Mouse (Mus musculus) forelimb bud, embryonic 11.5 days (tissue): ENCODE data around the gene Gng4.
"Not testable (repeated sequence)": the region's sequence is repeated elsewhere in the genome, so short reads cannot be mapped to it uniquely, and the experiment has no call there.

Source experiments
- DNase-seq: peaks from one replicate; pipeline ENCODE4 v3.0.0-alpha.2; 2012; ENCODE audit warnings: low read depth, low spot score

Gng4 gene

DNA sequence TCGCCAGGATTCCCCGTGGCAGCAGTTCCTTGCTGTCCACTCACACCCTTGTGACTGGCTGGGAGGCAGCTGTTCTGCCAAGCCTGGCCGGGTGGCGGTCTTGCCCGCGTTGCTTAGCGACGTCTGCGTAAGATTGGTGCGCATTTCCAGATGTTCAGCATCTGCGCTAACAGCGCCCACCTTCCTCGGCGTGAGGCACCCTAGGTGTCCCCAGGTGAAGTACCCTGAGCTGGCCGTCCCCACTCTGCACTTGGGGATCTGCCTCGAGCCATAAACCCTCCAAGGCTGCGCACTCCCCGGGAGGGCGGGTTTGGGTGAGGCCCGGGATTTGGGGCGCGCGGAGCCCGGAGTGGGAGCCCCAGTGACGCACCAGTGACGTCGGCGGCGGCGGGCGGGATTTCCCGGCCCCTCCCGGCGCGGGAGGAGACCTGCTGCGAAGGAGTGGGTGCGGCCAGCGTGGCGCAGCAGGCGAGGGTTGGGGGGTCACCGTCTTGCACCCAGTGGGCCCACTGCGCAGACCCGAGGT lies at the start of gene Gng4:
Gene Gng4 (plus strand): TSS at position 166 of the 526 bp plus-strand sequence.
- peak; percentile 63 for DNase-seq

DNA sequence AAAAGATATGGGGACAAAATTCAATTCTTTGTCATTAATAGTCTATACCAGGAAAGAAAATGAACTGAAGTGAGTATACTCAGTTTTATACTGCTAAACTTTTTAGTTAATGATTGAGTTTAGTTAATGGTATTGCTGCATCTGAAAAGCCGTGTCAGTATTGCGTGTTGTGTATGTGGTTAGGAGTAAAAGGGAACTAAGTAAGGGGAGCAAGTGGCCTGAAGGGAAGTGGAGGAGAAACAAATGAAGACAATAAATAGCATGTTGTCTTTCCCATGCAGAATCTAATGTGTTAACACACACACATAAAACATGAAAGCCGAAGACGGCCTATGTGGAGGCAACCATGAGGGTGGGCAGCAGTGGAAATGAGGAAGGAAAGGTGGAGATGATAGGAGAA lies 44.6 kb upstream of the Gng4 start:
- no peak for DNase-seq

DNA sequence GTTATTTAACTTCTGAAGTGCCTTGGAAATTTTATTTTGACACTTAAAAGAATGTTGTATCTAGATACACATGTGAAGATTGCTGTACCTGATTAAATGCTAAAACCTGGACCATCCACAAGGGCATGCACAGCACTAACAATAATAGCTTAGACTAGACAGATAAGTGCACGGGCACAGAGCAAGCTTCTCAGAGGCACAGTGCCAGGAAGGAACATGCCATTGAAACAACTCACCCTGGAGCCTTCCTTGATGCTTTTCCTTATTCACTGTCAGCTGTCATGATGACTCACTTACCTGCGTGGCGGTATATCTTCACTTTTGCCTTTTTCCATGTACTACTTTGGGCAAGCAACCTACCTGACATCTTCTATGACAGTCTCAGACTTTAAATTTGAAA lies 37.9 kb upstream of the Gng4 start:
- no peak for DNase-seq

DNA sequence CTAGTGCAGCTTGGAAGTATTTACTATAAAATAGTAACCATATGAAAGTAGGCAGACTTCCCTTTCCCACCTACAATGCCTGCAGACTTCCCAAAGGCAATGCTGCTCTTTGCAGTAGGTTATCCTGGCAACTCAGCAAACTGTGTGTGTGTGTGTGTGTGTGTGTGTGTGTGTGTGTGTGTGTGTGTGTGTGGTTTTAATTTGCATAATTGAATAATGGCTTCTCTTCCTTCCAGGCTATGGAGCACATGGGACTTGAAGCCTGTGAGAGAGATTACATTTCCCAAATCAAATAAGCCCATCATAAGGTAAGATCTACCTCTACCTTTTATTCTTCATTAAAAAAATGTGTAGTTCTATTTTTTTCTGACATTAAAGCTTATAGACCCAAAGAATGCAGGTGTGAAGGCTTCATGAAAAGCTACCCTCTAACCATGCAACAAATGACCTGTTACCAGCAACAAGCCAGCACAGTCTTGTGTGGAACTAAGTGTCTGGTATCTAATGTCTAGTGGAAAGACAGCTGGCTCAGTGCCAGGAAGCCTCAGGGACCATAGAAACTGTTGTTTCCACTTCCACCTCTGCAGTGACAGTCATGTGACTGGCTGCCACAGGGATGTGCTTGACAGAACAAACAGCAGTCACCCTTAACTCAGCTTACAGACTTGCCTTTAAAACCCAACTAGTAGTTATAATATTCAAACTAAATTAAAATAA lies 7.9 kb upstream of the Gng4 start:
- no peak for DNase-seq

DNA sequence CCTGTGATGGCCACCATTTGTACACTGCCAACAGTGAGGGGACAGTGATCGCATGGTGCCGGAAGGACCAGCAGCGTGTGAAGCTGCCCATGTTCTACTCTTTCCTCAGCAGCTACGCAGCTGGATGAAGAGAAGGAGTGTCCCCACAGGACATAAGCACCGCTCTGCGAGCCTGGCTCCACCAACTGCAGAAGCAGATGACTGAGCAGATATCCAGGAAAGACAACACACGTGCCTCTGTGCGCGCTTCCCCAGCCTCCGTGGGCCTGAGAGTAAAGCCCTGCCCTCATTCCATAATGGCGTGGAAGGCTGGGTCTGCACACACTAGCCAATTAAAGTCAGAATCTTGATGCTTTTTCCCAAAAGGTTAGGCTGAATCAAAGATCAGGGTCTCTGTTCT lies 6.8 kb upstream of the Gng4 start:
- no peak for DNase-seq

DNA sequence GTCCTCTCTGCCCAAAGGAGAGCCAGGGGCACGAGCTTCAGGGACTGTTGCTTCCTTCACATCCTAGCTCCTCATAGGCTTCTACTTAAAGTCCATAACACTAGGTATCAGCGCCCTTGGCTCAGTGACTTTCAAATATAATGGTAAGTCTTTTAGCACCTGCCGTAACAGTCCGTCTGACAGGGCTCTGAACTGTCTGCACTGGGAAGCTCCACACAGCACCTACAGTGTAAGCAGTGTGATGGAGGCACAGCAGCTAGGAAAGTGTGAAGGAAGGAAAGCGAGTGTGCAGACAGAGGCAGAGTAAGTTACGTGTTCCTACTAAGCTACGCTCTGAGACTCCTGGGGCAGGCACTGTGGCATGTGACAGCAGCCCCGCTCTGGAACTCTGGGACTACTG lies 6.2 kb upstream of the Gng4 start:
- no peak for DNase-seq

DNA sequence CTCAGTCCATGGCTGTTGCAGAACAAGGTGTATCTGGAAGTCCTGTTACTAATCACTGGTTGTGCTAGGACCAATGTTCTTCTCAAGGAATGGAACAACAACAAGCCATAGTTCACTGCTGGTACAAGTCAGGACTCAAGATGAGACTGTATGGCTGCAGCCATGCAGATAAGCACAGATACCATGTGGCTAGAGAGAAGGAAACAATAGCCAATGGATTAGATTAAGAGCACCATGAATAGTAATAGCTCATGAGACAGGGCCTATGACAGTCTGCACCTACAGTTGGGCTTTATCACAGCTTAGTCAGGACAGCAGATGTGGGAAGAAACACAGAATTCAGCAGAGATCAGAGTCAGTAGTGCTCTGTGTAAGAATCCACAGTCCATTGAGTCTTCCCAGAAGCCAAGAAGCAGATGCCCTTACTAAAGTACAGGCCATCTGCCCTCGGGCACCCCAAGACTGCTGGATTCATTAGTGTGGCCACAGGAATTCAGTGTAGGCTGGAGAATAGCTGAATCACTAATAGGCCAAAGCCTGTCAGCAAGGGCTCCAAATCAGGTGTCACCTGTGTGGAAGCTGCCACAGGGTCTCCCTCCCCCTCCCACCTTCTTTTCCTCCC lies 4.9 kb upstream of the Gng4 start:
- DNase-seq, result no peak

DNA sequence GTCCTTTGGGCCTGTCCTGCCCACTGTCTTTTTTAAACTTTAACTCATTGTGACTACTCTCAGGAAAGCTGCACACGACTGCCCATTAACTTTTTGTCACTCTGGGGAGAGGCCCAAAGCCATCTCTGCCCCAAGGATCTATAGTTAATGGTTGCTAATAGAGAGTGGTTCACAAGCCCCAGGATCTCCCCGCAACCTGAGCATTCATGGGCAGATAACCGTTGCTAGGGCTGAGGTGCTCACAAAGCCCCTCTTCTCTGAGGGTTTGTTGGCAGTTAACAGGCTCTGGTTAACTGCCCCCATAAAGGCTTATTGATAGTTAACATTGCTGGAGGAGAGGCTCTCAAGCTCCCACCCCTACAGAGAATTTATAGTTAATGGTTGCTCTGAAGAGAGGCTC lies 3.6 kb upstream of the Gng4 start:
- DNase-seq, result peak; percentile 39

DNA sequence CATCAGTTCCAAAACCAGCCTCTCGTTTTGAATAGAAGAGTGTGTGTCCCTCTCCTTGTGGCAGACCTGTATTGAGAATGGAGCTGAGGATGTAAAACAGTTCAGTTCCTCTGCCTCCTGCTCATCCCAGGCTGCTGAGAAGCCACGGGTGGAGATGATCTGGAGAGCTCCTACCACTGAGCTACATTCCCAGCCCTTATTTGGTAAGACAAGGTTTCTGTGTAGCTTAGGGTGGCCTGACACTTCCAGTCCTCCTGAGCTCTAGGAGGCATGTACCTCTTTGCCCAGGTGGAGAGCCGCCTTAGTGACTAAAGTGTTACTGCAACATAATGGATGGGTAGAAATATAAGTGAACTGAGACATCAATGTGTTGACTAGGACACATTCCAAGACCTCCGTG lies 2.8 kb upstream of the Gng4 start:
- DNase-seq, result no peak

DNA sequence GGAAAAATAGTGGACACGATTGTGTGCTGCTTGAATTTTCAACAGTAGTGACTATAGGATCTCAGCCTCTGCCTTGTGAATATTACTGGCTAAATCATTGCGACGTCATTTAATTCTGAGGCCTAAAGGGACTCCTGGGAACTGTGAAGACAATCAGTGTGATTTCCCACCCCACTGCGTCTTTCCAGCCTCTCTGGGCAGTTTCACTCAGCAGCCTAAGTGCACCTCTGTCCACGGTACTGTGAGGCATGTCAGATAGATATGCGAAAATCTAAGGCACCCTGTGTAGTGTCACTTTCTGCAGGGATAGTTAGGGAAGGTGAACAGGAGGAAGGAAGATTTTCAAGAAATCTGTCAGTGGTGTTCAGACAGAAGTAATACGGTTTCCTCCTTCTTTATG lies 563 bp upstream of the Gng4 start:
- DNase-seq, result no peak

DNA sequence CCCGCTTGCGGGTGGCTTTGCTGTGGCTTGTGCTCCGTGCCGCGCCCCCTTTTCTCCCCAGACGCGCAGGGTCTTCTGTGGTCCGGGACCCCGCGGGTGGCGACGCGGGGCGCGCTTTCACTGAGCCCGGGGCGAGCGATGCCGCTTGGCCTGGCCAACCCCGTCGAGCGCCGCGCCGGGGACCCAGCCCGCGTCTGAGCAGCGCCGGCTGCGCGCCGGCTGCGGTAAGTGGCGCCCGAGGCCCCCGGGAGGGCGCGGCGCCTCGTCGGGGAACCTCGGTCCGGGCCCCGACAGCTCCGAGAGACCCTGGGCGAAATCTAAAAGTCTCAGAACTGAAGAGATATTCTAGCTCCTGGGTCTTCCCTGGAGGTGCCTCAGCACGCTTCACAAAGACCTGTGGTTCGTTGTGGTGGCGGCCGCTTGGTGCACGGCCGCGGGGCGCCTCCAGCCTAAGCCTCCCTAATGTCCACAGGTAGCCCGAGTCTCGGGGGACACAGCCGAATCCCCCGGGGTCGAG lies 619 bp downstream of the Gng4 start:
- no peak for DNase-seq

DNA sequence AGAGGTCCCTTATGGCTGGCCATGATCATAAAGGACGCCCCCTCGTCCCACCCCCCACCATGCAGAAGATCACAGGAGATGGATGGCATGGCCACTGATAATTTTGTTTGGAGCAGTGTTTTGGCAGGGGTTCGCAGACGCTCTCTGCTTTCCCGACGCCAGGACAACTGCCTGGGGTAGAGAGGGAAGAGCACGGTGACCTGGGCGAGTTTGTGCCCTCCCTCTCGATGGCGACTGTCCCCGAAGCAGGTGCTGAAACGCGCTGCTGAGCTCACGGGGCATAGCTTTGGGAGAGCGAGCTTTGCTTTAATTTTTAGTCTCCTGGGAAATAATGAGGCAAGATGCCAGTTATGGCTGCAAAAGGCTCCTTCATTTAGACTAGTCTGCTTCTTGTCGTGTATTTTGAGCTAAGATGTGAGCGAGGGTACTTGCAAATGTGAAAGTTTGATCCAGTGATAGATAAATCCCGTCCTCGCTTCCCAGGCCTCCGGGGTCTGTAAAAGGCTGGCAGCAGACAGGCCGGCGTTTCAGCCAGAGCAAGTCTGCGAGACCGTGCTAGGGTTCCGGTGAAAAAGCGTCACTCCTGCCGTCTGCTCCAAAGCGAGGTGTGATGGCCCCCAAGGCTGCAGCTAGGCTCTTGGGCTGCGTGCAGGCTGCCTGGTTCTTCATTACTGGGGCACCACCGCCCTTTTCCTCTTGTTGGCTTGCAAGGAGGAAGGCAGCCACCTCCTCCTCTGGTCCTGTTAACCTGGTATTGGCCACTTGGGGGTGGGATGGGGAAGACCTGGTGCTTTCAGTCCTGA lies 1.3 kb downstream of the Gng4 start:
- peak; percentile 55 for DNase-seq

DNA sequence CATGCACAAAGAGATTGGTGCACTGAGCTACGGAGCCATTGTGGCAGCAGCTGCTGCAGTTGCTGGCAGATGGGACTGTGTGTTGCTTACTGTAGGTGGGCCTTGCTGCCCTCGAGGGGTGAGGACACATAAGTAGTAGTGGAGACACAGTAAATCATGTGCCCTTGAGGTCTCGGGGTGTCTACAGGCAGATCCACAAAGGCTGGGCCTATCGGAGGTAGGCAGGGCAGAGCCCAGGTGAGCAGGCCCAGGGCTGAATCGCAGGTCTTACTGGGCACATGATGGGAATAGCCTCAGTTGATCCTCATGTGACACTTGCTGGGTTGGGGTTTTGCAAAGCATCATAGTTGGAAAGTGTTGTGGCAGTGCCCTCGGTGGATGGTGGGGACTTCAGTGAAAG lies 3.1 kb downstream of the Gng4 start:
- DNase-seq, result no peak

DNA sequence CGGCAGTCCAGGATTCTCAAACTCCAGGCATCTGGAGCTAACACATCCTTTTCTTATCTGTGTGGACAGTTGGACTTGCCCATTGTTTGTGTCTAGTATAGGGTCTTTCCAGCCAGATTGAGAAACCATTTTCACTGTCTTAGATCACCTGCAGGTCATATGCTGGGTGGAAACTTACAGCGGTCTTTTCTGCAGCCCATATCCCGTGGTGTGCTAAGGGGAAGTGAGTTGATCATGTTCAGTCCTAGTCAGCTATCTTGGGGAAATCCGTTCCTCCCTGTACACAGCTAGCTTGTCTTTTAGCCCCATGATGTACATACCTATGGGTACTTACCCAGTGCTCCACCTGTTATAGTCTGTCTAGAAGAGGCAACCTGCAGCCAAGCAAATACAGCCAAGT lies 4.2 kb downstream of the Gng4 start:
- DNase-seq, result no peak

DNA sequence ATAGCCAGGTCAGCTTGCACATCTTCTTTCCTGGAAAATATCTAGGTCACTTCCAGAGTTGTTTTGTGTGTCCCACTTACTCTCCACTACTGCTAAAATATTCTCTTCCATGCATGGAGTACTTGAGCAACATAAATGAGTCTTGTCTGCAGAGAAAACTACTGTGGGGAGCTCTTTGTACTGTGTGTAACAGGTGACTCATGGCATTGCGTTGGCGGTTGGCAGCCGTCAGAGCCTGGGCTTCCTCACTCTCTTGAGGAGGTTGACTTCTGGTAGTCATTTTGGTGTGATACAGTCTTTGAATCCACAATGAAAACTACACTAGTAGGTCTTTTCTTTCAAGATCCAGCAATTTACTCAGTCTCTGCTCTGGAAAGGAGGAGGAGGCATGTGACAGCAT lies 8.1 kb downstream of the Gng4 start:
- no peak for DNase-seq

DNA sequence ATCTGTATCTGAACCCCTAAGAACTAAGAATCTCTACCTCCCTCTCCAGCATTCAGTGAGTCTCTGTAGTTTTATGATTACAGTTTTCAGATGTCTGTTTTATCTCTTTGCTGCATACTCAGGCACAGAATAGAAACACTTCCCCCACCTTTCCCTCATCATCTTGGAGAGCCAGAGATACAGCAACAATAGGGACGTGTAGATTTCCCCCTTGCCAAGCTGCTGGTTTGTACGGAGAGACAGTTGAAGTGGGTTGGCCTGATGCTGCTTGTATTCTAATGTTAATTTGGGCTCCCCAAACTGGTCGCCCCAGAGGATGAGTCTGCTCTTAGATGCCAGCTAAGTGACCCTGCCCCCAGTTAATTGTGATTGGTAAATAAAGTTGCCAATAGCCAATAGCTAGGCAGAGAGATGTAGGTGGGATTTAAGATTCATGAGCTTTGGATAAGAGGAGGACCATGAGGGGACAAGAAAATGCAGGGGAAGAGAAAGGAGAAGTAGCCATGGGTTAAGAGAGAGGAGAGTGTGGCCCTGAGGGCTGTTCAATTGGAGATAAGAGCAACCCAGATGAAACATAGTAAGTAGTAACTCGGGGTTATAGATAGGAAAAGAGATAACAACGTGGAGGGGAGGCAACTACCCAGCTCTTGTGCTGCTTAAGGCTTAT lies 11.4 kb downstream of the Gng4 start:
- DNase-seq, result no peak

DNA sequence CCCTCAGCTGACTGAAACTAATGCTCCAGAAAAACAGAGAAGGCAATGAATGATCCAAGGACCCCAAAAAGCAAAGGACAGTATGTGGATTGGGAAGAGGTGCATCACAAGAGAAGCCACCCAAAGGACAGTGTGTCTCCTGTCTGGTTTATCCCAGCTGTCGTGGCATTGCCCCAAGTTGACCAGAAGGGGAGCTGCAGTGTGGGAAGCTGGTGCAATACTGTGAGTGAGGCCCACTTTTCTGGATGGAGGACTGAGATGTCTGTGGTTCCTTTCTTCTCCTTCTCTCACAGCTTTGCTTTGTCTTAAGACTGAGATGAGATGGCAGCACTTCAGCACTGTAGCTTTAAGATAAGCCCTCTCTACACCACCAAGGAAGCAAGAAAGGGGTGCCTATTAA lies 12.2 kb downstream of the Gng4 start:
- DNase-seq, result no peak

DNA sequence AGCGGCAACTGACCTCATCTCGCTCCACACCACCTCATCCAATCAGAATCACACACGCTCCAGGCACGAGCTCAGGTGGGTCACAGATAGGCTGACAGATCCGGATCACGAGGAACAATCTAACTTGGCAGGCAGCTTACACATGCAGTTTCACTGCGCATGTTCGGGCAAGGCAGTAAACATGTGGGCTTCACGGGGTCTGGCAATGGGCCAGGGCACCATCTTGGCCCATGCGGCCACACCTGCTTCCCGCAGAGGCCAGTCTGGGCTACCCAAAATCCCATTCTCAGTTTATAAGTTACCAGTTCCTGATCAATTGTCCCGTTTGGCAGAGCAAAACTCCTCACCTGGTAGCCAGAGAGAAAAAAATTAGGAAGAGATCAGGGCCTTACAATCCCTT lies 14.0 kb downstream of the Gng4 start:
- not testable (repeated sequence) for DNase-seq

DNA sequence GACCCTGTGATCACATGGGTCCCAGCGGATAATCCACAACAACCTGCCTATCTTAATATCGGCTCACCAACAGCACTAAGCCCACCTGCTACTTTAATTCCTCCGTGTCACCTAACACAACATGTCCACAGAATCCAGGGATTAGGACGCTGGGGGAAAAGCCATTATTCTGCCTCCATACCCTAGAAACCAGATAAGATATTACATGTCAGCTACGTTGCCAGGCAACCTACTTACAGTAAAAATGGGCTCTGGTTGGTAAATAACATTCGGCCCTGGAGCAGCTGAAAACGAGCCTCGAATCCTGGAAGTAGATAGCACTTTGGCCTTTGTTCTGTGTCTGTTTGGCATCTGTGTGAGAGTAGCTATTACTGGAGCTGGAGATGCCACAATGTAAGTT lies 14.9 kb downstream of the Gng4 start:
- DNase-seq, result no peak

DNA sequence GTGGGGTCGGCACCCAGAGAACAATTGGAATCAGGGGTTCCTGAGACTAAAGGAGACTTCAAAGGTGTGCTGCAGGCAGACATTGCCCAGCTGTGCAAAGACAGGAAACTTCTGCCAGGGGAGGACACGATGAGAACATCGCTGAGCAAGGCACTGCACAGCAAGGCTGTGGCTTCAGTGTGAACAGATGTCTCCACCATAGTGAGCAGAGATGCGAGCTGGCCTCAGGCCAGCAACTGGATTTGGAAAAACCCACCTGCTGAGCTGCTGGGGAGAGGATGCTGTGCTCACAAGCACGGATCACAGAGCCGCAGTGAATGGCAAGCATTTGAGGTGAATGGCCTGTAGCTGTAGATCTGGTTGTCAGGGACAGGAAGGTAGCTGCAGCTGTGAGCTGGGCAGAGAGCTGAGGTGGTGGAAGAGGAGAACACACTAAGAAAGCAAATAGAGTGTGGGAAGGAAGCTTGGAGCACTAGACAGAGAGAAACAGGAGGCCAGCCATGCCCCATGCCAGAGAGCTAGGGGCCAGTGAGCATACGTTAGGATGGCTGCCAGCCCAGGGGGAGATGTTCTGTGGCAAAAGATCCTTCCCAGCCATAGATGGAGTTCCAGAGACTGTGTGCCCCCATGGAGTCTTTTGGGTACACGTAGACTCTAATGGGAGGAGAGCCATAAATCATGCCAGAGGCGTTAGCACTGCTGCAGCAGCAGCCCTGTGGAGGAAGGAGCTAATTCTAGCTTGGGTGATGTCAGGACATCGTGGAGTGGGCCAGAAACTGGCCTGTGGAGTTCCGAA lies 24.7 kb downstream of the Gng4 start:
- DNase-seq, result no peak

DNA sequence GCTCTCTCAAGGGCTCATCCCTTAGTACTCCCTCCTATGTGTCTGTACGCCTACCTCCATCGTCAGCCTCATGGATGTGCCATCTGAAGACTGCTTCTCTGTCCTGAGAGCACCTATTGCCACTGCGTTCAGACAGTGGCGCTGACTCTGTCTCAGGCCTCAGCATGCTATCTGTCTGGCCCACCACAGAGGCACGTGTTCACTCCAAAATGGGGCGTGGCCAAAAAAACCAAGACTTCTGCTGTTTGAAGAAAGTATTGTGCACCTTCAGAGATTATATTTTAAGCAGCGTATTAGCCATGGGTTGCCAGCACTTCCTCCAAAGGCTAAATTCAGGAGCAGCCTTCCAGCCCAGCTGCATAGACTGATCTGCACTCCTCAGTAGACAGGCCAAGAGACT lies 27.0 kb downstream of the Gng4 start:
- no peak for DNase-seq
